Mouse (Mus musculus) embryo, embryonic 11 days (tissue): ENCODE data around the gene Chpt1.
"Not testable (repeated sequence)": the region's sequence is repeated elsewhere in the genome, so short reads cannot be mapped to it uniquely, and the experiment has no call there.

Experiments used
- DNase-seq: peaks from one replicate; pipeline ENCODE4 v3.0.0-alpha.2; 2015

Gene Chpt1

DNA sequence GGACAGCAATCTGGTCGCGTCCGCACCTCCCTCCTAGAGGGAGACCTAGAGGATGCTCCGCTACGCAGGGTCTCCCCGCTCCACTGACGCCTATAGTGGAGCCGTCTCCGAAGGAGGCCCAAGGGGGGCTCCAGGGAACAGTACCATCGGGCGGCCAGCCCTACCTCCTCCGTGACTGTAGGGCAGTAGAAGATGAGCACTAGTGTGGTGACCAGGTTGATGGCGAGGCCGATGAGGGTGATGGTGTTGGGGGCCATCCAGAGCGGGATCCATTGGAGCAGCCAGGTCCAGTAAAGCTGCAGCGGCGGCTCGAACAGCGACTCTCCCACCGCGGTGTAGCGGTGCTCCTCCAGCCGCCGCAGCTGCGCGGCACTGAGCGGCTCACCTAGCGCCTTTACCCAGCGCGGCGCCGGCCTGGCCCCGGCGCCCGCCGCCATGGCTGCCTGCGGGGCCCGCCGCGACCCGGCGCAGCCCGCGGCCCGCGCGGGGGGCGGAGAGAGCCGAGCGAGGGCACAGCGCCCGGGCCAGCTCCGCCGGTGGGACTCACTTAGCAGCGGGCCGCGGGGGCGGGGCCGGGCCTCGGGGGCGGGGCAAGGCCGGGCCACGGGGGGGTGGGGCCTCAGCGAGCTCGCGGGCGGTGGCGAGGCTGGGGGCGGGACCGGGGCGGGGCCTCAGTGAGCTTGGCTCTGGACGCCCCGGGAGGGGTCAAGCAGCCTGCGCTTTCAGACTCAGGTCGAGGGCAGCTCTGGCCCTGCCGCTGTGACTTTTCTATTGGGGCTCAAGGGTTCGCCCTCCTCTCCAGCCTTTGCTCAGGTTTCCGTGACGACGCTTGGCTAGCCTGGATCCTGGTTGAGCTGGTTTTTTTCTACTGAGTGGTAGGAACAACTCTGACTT lies at the start of gene Chpt1:
Gene Chpt1 (minus strand): TSS at position 653 of the 894 bp plus-strand sequence.
- peak; percentile 95 for DNase-seq

DNA sequence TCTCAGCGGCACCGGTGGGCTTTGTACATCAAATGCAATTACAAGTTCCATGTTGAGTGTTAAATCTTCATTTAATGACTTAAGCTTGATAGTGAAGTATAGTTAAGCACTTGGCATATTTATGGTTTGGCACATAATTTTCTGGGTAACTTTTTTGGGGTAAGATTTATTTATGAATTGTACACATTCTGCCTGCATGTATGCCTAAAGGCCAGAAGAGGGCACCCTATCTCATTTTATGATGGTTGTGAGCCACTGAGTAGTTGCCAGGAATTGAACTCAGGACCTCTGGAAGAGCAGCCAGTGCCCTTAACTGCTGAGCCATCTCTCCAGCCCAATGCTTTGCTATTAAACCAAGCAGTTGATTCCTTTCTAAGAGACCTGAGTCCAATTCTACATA lies 48.9 kb upstream of the Chpt1 start:
- DNase-seq: no peak

DNA sequence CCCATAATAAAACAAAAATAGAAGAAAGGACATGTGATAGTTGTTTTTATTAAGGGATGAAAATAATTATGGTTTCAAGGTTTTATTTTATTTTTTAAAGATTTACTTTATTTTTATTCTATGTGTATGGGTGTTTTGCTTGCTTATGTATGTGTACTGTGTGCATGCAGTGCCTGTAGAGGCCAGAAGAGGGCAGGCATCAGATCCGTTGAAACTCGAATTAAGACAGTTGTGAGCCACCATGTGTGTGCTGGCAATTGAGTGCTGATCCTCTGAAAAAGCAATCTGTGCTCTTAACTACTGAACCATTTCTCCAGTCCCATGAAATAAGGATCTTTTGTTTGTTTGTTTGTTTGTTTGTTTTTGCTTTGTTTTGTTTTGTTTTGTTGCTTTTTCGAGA lies 46.4 kb upstream of the Chpt1 start:
- no peak for DNase-seq

DNA sequence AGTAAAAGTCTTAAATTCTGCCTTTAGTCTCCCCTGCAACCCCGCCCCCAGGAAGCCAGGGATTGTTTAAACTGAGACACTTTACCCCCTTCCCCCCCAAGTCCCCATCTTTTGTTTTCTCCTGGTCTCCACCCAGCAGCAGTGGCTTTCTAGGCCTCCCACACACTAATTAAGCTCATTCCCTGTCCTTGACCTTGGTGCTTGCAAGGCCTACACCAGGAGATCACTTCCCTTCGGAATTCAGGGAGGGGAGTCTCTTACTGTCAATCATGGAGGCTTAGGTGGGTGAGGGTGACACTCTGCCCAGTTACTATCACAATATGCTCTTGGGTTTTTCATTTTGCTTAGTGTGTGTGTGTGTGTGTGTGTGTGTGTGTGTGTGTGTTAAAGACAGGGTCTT lies 43.8 kb upstream of the Chpt1 start:
- DNase-seq: no peak

DNA sequence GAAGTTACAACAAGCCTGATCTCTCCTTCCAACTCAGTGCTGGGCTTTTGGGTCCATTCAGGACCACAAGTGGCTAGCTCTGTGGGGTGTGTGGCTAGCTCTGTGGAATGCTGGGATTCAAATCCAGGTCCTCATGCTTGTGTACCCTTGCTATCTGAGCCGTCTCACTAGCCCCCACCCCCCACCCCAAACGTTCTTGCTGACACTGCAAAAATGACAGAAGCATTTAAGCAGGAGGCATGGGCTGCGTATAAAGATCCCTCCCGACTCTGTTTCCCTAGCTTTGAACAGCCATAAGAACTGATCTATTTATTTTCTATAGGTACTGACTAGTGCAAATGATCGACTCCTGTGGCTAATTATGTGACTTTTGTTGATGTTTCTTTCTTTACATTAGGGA lies 26.8 kb upstream of the Chpt1 start:
- no peak for DNase-seq

DNA sequence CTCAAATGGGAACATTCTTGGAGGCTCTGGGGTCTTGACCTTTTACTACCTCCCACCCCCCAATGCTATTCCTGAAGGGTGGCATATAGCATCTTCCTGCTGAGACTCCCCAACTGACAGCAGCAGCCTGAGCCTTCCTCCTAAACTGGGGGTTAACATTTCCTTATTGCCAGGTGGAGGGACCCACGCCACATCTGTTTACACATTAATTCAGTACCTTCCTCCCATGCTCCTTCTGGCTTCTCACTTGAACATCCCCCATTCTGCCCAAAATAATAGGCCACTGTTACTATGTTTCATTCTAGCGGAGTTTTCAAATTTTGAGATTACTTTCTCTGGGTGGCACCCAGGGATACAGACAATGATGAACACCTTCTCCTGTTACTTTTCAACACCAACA lies 20.1 kb upstream of the Chpt1 start:
- DNase-seq: no peak

DNA sequence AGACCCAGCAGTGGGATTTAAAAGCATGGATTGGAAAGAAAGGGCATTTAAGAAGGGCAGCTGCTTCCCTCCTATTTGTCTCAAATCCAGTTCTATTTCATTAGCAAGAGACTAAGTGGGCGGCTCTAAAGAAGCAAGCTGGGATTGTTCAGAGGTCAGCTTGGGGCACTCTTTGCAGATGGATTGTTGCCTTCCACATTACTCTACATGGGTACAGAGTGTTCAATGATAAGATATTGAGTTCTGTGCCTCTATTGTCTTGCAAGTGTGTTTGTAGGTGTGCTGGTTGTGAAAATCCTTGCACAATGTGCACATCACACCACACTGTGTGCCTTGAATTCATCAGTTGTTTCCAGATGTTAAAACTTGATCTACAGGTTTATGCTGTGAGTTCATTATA lies 19.3 kb upstream of the Chpt1 start:
- DNase-seq: no peak

DNA sequence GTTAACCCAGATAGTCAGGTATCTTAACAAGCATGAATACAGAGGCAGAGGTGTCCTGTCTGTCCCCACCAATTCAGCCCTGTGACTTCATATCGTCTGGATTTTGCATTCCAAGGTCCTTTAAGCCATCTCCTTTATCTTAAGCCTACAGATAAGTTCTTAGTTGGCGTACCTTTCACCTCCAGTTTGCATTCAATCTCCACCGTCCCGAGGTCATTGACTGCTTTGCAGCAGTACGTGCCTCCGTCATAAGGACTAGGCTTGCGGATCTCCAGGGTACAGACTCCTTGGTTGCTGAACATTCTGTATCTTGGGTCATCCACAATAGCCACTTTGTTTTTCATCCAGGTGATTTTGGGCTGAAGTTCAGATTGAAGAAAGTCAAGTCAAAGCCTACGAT lies 18.9 kb upstream of the Chpt1 start:
- DNase-seq: no peak

DNA sequence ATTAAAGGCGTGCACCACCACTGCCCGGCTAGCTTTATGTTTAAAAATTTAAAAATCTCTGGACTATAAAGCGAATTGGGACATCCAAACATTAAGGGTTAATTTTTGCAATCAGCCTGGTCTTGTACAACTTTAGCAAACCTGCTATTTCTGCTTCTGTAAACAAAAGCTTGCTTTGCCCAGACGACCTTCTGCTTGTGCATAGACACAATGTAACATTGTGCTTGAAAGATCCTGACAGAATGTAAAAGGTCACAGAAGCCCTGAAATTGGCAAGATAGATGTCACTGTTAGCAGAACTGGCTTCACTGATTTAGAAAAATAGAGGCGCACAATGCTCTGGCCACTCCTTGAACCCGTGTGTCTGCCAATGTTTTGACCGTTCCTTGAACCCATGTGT lies 11.2 kb upstream of the Chpt1 start:
- not testable (repeated sequence) for DNase-seq

DNA sequence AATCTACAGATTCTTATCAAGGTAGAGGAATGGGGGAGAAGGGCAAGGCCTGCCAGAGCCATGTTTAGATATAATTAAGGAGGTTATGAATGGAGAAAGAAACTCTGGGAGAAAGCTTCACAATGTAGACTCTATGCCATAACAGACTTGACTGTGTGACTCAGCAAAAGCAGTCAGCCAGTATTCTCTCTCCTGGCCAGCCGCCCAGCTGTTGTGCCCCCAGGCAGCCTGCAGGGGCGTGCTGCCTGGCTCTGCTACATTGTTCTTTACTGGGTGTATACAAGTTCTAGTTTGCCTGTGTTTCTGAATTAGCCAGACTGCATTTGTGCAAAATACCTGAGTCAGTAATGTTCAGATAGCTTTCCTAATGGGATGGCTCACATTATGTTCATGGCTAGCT lies 10.6 kb upstream of the Chpt1 start:
- DNase-seq: peak; percentile 22

DNA sequence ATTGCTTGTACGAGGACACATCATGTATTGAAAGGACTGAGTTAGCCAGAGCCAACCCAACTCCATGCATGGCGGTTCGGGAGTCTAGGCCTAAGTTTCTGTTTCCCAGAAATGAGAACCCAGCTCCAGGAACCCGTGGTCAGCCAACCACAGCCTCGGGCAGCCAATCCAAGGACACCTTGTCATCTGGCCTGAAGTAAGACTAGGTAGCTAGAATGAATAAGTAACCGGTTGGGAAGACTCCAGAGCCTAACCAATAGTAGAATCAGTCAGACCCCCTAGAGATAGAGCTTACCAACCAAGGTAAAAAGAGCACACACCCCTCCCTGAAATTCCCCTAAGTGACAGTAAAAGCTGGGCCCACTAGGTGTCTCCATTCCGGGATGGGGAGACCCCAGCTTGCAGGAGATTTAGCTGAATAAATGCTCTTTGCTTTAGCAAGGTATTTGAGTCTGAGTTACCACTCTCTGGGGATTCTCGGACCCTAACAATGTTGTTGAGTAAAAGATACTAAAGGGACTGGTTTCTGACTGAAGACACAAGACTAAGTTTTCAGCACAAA lies 9.8 kb upstream of the Chpt1 start:
- DNase-seq: peak; percentile 14

DNA sequence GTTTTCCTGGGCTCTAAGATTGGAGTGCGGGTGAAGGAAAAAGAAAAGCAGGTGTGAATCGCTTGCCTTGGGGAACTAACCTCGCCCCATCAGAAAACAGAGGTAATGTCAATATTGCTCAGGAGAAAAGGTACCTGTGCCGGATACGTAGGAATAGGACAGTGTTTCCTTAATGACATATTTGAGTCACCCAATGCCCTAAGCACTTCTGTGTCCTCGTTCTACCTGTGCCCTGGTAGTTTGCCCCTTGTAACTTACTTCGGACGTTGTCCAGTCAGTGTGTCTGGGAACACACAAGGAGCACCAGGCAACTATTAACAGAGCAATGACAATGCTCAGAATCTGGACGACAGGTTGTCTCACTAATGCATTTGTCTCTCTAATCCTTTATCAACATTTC lies 7.5 kb upstream of the Chpt1 start:
- no peak for DNase-seq

DNA sequence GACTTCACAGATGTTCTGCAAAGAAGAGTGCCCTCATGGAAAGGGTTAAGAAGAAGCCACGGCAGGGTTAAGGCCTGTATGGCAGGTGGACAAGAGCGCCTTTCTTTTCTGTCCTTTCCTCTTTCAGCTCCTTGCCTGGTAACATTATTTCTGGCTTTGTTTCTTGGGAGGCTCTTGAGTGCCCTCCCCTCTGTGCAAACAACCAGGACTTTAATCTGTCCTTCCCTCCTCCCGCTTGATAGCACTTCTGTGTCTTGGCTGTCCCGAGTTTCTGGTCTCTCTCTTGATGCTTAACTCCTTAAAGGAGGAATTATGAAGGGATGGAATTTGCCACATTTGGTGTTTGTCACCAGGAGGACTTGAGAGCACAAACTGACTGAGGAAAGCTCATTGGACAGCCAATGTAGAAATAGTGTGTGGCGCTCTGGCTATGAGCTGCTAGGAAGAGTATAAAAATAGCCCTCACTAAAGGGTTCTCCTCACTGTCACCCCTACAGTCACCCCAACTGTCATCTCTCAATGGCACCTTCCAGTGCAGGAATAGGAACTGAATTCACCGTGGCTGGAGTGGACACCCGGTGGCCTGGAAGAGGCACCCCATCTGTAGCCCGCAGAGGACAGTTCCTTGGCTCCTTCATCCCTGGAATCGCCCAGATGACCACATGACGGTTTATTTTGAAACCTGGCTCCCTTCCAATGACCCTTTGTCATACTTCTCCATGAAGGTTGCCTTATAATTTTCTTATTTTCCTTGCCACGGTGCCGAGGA lies 6.8 kb upstream of the Chpt1 start:
- DNase-seq: no peak

DNA sequence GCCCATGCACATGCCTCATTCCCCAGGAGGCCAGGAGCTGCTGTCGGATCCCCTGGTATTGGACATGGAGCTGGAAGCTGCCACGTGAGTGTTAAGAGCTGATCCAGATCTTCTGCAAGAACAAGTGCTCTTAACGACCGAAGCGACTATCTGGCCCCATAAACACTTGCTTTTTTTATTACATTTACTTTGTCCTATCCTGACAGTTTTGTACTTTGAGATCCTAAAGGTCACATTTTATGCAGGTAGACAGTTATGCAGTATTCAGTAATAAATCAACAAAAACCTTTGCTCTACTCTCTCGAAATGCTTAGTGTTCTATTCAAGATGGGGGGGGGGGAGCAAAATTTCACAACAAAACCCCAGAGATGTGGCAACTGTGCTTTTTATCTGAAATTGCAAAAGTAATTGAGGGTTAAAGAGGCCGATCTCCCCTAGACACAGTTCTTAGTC lies 3.8 kb upstream of the Chpt1 start:
- no peak for DNase-seq

DNA sequence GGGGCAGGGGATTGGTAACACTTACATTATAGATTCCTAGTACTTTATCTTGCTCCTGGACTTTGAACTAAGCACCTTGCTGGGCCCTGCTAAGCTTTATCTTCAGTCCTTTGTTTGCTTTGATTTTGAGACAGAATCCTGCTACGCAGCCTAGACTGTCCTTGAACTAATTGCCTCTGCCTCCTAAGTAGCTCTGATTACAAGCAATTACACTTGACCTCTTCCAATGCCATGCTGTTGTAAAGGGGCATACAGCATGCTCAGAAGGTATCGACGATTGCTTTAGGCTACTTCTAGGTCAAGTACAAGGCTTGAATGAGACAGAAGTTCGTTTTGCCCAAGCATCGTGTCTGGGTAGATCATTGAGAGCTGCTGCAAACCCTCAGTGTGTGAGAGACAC lies 1.4 kb upstream of the Chpt1 start:
- no peak for DNase-seq

DNA sequence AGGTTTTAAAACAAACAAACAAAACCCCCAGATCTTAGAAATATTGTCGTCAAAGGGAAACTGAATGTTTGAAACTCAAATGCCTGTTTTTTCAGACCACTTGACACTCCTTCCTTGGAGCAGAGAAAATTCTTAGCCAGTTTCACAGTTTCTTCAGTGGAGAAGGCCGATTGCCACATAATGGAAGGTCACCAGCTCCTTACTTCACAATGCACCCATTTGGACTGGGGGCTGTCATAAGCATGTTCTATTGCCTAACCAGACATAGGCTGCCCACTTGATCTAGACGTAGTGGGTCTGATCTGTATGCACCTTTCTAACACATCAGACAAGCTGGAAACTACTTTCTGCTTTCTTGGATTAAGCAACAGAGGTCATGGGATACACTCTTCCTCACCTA lies 608 bp upstream of the Chpt1 start:
- no peak for DNase-seq

DNA sequence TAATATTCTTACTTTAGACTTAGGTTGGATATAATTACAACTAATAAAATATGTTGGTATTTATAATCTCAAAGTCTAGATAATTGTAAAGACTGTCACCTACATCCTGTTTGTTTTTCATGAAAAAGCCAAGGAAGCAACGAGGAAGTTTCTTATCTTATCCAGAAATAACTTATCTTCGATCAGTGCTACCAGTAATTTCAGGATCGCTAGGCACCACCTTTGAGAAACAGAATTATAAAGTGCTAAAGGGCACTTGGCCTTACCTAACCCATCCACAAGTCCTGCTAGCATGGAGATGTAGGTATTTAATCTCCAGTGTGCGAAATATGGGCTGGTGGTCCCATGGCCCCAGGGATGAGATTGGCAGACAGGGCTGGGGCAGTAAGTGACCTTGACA lies 954 bp downstream of the Chpt1 start:
- no peak for DNase-seq

DNA sequence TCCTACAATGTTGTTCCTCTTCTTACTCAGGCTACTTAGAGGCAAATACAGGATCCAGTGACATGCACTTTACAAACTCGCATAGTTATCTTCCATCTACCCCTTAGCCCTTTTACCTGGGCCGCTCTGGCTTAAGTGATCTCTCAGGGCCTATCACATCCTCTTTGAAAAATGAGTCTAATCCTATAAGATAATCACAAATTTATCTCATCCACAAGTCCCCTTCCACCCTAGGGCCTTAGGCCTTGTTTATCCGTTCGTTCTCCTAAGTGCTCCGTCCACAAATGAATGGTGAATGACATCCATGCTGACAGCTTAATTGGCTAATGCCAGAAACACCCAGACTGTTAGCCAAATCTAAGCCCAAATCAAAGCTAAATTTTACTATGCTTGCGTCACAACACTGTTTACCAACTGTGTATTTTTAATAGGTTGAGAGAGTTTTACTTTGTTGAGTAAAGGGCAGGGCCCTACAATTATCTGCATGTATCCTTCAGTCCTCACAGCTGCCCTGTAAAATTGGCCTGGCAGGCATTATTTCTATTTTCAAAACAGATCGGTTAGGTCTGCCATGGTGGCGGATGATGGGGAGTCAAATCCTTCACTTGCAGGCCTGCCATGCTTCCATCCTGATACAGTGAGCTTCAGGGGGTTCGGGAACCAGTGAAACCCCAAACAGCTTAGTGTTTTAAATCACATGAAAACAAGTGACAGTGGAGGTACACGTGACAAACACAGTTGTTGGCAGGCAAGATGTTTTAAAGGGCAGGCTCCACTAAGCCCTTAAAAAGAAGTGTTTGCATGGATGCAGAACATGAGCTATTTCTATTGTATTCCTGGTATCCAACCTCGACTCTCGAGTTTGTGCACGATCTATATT lies 1.7 kb downstream of the Chpt1 start:
- no peak for DNase-seq

DNA sequence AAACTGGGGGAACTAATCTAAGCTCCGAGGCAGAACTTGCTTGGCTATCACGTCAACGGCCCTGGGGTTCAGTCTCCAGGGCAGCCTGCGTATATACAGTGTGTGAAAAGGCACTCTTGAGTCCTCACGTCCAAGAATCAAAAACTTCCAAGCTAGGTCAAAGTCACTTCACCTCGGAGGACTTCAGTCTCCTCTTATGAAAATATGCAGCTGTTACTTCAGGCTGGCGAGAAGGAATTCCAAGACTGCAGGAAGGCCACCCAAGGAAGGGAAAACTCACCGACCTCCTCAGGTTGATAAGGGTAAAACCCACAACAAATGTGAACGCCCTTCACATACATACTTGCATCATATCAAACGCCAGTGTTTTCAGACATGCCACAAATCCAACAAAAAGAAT lies 2.5 kb downstream of the Chpt1 start:
- DNase-seq: peak; percentile 11

DNA sequence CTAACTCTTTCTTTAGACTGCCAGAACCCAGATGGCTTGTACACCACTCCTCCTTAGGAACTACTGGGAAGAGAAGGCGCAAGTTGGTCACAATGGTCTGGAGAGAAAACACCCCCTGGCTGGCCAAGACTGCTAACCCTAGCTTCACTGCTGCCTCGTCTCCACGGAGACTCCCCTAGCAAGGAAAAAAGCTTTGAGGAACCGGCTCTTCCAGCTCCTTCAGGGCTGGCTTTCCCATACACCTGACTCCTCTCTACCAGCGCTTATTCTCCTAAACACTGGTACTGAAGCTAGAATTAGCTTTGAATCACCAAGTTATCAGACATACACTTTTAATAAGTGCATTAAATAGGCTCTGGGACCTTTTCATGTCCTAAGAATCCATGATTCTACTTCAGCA lies 3.9 kb downstream of the Chpt1 start:
- DNase-seq: no peak

DNA sequence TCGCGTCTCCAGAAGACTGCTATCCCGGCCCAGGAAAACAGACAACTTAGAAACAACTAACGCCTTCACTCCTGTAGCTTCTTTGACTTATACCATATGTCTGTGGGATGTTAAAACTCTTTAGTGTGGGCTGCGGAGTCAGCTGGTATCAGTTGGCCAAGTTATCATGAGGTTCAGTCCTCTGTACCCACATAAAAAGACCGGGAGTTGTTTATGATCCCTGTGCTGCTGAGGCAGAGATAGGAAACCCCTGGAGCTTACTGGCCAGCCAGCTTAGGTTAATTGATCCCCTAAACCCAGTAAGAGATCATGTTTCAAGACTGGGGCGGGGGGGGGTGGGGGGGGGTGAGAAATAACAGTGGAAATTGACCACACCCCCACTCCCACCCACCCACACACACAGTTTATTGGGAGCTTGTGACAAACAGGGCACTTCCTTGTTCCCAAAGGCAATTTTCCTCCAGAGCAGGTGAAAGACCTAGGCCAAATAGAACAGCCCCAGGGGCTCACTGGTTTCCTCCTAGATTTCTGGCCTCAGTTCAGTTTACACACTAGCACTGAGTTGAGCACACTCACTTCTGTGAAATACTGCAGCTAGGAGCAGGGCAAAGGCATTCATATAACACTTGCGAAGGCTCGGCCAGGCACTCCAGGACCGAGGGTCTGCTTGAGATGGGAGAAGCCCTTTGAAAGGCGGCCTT lies 6.9 kb downstream of the Chpt1 start:
- DNase-seq: no peak

DNA sequence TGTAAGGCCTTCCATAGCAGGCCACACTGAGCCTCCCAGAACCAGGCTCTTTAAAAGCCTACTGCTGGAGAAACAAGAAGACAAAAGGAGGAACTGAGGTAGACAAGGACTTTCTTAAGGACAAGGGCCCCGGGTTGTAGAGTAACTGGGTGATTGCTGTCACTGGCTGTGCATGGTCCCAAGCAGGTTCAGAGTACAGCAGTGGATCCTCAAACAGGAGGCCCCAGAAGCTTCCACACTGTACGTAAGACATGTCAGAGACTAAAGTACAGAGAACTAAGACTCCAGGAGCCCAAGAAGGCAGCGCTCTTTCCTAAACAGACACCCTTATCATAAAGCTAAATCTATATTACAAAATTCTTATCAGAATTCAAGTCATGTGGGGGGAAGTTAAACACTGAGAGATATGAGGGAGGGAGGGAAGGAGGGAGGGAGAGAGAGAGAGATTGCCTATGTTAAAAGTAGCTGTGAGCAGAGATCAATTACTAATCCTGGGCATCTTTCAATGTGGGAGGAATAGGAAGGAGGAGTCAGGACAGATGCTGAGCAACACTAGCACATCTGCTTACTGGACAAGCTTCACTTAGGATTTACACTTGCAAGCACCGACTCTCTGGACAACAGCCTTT lies 8.8 kb downstream of the Chpt1 start:
- no peak for DNase-seq
